Mouse (Mus musculus): Measurements from ENCODE around the gene Tnfrsf23. TPM values are rescaled to one million over a fixed set of nuclear protein-coding genes. Genes with fewer than 3 reads are reported as not detected.
"Not testable (repeated sequence)": the region's sequence is repeated elsewhere in the genome, so short reads cannot be mapped to it uniquely, and the experiment has no call there.

Gene Tnfrsf23
- 1 to 10 TPM; 2.5 to 4.6 (median 3.4) TPM for total RNA-seq (2022)

- DNase-seq (ENCODE audit: low spot score in 2 of 2): peak; percentile 50 to 52
Measured at GRCm38 (mm10) chr7:143685359-143686067, at the start of gene Tnfrsf23. TSS of gene Tnfrsf23 (minus strand) at chr7:143685872.

- DNase-seq (ENCODE audit: low spot score in 2 of 2): no peak
Measured at GRCm38 (mm10) chr7:143733746-143734145, 48.1 kb upstream of the Tnfrsf23 start.

- DNase-seq (ENCODE audit: low spot score in 2 of 2): peak in 1 of 2 experiments; percentile 33
Measured at GRCm38 (mm10) chr7:143729886-143730285, 44.2 kb upstream of the Tnfrsf23 start.

DNA sequence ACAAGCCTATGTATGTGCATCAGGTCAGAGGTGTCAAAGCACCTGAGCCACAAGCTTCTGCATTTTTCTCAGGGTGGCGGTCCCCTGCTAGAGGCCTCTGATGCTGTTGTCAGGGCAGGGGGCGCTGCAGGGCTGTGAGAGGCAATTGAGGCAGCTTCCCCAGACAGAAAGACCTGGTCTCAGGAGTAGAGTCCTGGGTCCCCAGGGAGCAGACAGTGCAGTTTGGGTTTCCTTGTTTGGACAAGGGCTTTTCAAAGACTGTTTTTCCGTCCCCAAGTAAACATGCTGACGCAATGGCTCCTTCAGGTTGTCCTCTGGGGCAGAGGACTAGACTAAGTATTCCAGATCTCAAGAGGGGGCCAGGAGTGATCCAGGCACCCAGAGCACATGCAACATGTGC lies 40.7 kb upstream of the Tnfrsf23 start:
- no peak for DNase-seq (ENCODE audit: low spot score in 2 of 2)

DNA sequence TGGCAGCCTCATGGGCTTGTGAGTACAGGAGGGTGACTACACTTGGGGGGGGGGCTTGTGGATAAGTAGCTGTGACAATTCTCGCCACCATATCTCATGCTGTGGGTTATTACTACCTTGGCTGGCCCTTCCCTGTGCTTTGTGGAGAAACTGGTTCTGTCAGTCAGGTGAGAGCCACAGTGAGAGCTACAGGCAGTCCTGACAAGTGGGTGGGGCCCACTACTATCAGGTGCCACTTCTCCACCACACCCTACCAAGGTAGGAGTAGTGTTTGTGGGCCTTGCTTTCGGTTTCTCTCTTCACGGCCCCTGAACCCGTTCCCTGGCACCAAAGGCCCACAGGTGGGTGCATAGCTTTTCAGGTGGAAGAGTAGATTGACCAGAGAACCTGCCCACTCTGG lies 38.2 kb upstream of the Tnfrsf23 start:
- DNase-seq (ENCODE audit: low spot score in 2 of 2): no peak

GRCm38 (mm10) chr7:143722646-143723045 lies 37.0 kb upstream of the Tnfrsf23 start:
- no peak for DNase-seq (ENCODE audit: low spot score in 2 of 2)

DNA sequence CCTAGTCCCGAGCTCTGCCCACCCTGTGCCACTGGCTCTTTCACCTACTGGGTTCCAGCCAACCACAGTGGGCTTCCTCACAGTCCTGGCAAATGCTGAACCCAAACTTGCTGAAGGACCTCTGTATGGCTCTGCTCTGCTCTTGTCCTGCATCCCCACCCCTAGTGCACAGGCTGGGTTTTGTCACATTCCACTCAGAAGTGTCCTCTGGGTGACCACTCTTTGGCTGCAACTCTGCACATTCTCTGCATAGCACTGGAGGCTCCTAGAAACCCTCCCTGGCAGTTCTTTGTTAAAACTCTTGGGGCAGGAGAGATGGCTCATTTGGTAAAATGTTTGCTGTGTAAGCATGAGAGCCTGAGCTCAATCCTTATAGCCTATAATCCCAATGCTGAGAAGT lies 32.1 kb upstream of the Tnfrsf23 start:
- no peak for DNase-seq (ENCODE audit: low spot score in 2 of 2)

DNA sequence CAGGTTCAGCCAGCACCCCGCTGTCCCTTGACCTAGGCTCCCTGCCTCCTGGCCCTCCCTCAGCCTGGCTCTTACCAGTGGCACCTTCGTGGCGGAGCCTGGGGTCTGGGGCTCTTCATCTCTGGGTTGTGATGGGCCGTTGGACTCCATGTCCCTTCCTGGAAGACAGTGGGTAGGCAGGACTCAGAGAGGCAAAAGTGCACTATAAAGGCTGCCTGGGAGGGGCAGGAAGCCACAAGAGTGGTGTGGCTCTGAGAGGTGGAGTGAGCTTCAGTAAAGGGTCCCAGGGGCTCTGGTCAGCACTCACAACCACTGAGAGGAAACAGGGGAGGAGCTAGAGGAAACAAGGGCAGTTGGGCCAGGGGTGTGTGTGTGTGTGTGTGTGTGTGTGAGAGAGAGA lies 27.7 kb upstream of the Tnfrsf23 start:
- DNase-seq (ENCODE audit: low spot score in 2 of 2): no peak

DNA sequence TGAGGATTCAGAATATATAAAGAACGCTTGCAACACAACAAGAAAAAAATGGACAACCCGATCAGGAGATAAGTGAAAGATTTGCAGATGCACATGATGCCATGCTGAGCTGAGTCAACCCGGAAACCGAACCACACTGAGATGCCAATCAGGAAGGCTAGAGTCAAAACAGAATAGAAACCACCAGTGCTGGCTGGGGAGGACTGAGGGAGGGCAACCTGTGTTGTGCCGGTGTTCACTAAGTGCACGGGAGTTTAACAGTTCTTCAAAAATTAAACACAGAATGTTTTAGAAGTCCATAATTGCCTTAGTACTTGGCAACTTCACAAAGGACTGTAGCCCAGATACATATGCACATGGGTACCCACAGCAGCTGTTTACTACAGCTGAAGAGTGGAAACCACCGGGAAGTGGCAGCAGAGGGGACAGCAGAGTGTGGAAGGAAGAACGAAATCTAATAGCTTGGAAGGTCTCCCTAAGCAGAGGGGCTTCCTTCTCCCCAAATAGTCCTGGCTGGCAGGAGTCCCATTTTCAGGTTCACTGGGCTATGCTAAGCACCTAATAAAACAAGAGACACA lies 27.2 kb upstream of the Tnfrsf23 start:
- no peak for DNase-seq (ENCODE audit: low spot score in 2 of 2)

- no peak for DNase-seq (ENCODE audit: low spot score in 2 of 2)
Measured at GRCm38 (mm10) chr7:143712023-143712422, 26.4 kb upstream of the Tnfrsf23 start.

DNA sequence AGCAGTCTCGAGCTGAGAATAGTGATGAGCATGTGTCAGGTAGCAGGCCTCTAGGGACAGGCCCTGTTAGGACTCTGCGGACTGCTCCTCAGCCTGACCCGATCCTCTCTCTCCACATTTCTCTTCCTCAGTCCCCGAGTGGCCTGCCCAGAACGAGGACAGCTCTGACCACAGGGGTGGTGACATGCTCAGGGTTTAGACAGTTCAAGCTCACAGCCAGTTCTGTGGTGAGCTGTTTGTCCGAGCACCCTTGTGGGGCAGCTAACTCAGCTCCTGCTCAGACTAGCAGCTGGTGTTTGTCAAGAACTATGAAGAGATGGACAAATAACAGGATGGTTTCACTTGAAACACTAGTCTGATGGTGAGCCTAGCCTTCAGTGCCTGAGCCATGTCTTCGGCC lies 25.7 kb upstream of the Tnfrsf23 start:
- DNase-seq (ENCODE audit: low spot score in 2 of 2): no peak

- no peak for DNase-seq (ENCODE audit: low spot score in 2 of 2)
Measured at GRCm38 (mm10) chr7:143709395-143709794, 23.7 kb upstream of the Tnfrsf23 start.

DNA sequence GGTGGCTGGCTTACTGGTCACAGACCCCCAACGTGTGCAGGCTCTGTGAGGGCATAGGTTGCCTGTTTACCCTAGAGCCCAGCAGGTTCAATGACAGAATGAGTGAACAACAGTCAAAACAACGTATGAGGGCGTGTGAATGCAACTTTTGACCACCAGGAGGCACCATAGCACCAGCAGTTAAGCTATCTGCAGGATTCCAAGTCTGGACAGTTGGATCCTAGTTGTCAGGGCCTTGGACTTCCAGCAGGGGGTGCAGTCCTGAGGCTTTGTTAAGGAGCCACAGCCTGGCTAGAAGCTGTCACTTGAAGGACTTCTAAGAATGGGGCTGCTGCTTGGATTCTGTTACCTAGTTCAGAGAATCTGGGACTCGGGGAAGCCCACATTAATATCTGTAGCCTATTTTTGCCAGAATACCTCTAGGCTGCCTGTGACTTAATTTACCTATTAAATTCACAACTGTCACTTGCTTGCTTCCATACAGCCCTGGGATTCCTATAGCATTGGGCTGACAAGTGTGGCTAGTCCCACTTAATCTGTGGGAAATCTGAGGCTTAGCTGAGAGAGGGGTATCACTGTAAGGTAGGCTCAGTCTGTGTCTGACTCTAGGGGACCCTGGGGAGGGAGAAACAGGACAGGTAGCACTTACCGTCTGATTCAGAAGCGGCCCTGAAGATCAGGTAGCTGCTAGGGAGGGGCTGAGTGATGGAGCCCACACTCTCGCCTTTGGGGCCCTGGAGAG lies 21.2 kb upstream of the Tnfrsf23 start:
- peak; percentile 91 to 92 for DNase-seq (ENCODE audit: low spot score in 2 of 2)

DNA sequence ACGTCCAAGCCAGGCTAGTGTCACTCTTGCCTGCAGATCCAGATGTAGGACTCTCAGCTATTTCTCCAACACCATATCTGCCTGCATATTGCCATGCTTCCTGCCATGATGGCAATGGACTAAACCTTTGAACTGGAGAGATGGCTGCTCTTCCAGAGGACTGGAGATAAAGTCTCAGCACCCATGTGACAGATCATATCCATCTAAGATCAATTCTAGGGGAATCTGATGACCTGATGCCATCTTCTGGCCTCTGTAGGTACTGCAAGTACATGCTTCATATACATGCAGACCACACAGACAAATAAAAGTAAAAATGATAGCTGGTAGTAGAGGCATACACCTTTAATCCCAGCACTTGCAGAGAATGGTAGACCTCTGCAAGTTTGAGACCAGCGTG lies 10.5 kb upstream of the Tnfrsf23 start:
- no peak for DNase-seq (ENCODE audit: low spot score in 2 of 2)

- DNase-seq (ENCODE audit: low spot score in 2 of 2): no peak
Measured at GRCm38 (mm10) chr7:143694550-143694949, 8.9 kb upstream of the Tnfrsf23 start.

- no peak for DNase-seq (ENCODE audit: low spot score in 2 of 2)
Measured at GRCm38 (mm10) chr7:143692746-143693510, 7.3 kb upstream of the Tnfrsf23 start.

- no peak for DNase-seq (ENCODE audit: low spot score in 2 of 2)
Measured at GRCm38 (mm10) chr7:143691909-143692308, 6.2 kb upstream of the Tnfrsf23 start.

- no peak for DNase-seq (ENCODE audit: low spot score in 2 of 2)
Measured at GRCm38 (mm10) chr7:143691181-143691580, 5.5 kb upstream of the Tnfrsf23 start.

DNA sequence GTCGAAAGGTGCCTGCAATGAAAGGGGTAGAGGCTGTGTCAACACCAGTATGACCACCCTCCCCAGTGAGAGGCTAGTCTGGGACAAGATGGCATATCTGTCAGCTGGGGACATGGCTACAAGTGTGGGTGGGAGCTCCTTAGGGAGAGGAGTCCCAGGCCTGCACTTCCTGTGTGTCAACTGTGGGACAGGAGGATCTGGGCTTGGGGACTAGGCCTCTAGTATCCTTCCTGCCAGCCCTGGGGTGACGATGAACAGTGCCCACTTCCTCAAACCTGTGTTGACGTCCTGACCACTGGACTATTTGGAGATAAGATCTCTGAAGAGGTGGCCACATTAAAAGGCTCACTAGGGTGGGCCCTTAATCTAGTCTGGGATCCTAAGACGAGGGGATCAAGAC lies 4.3 kb upstream of the Tnfrsf23 start:
- no peak for DNase-seq (ENCODE audit: low spot score in 2 of 2)

DNA sequence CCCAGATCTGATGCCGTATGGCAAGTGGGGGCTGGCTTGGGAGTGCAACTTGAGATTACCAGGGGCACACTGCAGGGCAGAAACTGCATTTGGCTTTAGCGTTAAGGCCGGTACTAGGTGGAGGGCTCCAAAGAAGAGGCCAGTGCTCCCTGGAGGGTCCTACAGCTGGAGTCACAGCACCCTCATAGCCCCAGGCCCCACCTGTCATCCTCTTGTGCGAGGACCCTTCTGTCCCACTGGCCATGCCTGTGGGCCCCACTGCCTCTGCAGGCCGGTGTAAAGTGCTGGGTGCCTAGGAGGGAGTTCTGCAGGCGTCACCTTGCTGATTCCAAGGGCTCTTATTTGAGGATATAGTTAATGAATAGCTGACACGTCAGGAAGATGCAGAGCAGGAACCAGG lies 3.8 kb upstream of the Tnfrsf23 start:
- peak in 1 of 2 experiments; percentile 2 for DNase-seq (ENCODE audit: low spot score in 2 of 2)

DNA sequence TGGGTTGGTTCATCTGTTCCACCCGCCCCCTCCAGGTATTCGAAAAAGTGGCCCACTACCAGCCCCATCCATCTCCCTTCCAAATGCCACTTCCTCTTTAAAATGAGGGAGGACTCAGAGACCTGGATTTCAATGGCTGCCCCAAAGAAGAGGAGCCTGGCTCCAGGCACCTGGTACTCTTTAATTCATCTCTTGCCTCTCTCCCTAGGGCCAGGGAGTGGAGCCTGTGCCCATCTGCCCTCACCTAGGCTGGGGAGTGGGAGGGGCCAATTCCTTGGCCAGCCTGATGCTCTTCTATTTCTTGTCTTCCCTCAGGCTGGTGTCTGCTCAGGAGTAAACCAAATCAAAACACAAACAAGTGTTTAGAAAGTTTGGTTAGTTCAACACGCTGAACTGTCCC lies 1.0 kb upstream of the Tnfrsf23 start:
- DNase-seq (ENCODE audit: low spot score in 2 of 2): peak in 1 of 2 experiments; percentile 1

- DNase-seq (ENCODE audit: low spot score in 2 of 2): not testable (repeated sequence)
Measured at GRCm38 (mm10) chr7:143686191-143686590, 519 bp upstream of the Tnfrsf23 start.
